Mouse (Mus musculus): Measurements from ENCODE around the gene Vezf1.

- TF ChIP-seq GATA1 (IDR thresholded peaks at IDR 0.05; ENCODE audit: low read length) (no peak), TAL1 (IDR thresholded peaks at IDR 0.05; ENCODE audit: low read length) (no peak)
These were observed 891 bp upstream of the Vezf1 start for GRCm38 (mm10) chr11:88067191-88067585.
